Mouse (Mus musculus) midbrain, embryonic 10.5 days (tissue): ENCODE measurements around the gene Itpr2. TPM values are rescaled to one million over a fixed set of nuclear protein-coding genes. Genes with fewer than 3 reads are reported as not detected.

Experiments used
- DNase-seq: peaks from one replicate; pipeline ENCODE4 v3.0.0-alpha.2; 2017; ENCODE audit warnings: low spot score
- H3K27ac ChIP-seq: fragments of 300-500 bp; sonication (generic); replicated peaks from 2 replicates; pipeline ENCODE4 v1.5.1; 2016; ENCODE audit warnings: mild to moderate bottlenecking
- H3K27me3 ChIP-seq: fragments of 300-500 bp; sonication (generic); 2 replicates; pipeline ENCODE4 v1.6.1; 2016; ENCODE audit warnings: low read depth, mild to moderate bottlenecking; ENCODE audit not compliant: poor library complexity, severe bottlenecking
- H3K36me3 ChIP-seq: fragments of 300-500 bp; sonication (generic); 2 replicates; pipeline ENCODE4 v1.6.1; 2016; ENCODE audit warnings: mild to moderate bottlenecking, moderate library complexity
- H3K4me1 ChIP-seq: fragments of 300-500 bp; sonication (generic); 2 replicates; pipeline ENCODE4 v1.6.1; 2016
- H3K4me3 ChIP-seq: fragments of 300-500 bp; sonication (generic); 2 replicates; pipeline ENCODE4 v1.5.1; 2016; ENCODE audit warnings: mild to moderate bottlenecking, moderate library complexity
- H3K9me3 ChIP-seq: fragments of 300-500 bp; sonication (generic); replicated peaks from 2 replicates; pipeline ENCODE4 v1.6.1; 2016; ENCODE audit warnings: mild to moderate bottlenecking
- WGBS: fragments of 180-500 bp; shearing (Covaris S2); methylation state at CpG from one replicate; pipeline ENCODE4 v1.1.7; 2016; 5-methylcytosine and 5-hydroxymethylcytosine counted together
- polyA plus RNA-seq: library from polyadenylated mRNA; unstranded; fragments of >200 nt; fragmentation: Nextera tagmentation; extraction: Ambion mirVana; gene quantifications from 2 replicates; pipeline ENCODE4 v1.2.1, GENCODE M21; 2016

Gene Itpr2
- polyA plus RNA-seq, 1 experiment from 2014 or later = 4.4 TPM

DNA sequence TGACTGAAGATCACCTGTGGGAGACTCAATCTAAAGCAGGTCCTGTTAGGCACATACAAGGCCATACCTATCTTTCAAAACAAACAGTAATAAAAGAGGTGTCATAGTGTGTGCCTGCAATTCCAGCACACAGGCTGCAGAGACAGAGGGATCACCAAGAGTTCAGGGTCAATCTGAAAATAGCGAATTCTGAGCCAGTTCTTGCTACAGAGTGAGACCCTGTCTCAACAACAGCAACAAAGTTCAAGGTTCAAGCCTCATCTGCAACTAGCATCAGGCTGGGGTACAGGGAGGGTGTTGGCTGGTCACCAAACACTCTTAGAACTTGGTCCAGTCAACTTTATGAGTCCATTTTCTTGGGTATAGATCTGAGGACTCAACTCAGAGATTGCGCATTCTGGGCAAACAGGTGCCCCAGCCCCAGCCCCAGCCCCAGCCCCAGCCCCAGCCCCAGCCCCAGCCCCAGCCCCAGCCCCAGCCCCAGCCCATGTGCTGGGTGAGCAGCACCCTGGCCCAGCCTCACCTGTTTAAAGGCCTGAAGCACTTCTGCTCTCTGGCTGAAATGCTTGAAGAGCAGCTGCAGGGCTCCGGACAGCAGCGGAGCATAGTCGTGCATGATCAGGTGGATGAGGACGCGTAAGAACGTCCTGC, 155.4 kb downstream of the Itpr2 start:
- WGBS = 93% methylated on average over 8 of the region's 8 CpGs
- no peak for DNase-seq

DNA sequence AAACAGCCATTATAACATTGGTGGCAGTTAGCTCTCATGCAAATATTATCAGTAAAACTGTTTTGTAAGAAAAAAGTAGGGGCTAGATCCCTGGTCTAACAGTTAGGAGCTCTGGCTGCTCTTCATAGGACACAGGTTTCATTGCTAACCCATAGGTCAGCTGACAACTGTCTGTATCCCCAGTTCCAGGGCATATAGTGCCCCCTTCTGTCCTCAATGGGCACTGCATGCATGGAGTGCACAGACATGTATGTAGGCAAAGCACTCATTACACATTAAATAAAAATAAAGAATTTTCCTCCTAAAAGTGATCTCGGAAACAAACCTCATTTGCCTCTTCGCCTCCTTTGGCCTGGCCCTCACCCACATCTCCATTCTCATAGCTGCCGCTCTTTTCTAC, 157.3 kb downstream of the Itpr2 start:
- Histone ChIP-seq H3K27ac (no peak overlapping the region), H3K27me3 (no peaks in the 10 kb centered on the region), H3K36me3 (no peaks in the 10 kb centered on the region), H3K4me3 (no peak overlapping the region), H3K9me3 (no peaks in the 10 kb centered on the region), H3K4me1 (peaks cover 20% of the 10 kb centered on the region)
- WGBS = 91% methylated on average over 3 of the region's 3 CpGs
- peak; percentile 42 for DNase-seq

More for the DNA sequence above, 155.4 kb downstream of the Itpr2 start:
- Histone ChIP-seq H3K27ac (no peak overlapping the region), H3K9me3 (no peaks in the 10 kb centered on the region), H3K4me3 (no peak overlapping the region), H3K27me3 (no peaks in the 10 kb centered on the region), H3K36me3 (no peaks in the 10 kb centered on the region), H3K4me1 (peaks cover 19% of the 10 kb centered on the region)

DNA sequence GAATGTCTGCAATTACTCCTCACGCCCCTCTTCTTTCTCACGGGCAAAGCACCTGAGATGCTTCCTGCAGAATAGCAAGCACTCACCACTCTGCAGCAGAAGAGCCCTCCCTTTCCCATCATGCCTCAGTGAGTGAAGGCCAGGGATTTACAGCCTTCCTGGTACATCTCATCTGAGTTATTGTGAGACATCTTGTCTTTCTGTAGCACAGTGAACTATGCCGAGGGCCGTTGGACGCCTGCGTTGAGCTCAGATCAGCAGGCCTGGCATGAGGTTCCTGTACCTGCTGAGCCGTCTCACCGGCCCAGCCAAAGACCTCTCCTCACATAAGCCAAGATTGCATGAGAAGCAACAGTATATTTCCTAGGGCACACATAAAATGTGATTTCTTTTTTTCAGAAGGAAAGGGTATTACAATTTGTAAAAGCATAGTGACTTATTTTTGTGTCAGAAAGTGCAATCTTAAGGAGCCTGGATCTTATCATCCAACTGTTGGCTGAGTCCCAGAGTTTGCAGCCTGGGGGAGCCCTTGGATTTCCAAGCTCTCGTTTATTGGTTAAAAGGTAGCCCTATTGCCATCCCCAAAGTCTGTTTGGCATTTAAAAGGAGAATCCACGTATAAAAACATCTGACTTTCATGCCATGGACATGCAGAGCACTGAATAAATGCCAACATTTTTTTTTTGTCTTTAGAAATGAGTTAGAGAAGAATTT, 158.2 kb downstream of the Itpr2 start:
- Histone ChIP-seq H3K27me3 (no peaks in the 10 kb centered on the region), H3K4me3 (no peak overlapping the region), H3K27ac (0 out of 2 replicates have a peak overlapping the region, but pooled peaks have one; percentile 74), H3K4me1 (peaks cover 20% of the 10 kb centered on the region), H3K9me3 (no peaks in the 10 kb centered on the region), H3K36me3 (no peaks in the 10 kb centered on the region)
- DNase-seq = no peak
- 43% methylated on average over 10 of the region's 10 CpGs for WGBS

DNA sequence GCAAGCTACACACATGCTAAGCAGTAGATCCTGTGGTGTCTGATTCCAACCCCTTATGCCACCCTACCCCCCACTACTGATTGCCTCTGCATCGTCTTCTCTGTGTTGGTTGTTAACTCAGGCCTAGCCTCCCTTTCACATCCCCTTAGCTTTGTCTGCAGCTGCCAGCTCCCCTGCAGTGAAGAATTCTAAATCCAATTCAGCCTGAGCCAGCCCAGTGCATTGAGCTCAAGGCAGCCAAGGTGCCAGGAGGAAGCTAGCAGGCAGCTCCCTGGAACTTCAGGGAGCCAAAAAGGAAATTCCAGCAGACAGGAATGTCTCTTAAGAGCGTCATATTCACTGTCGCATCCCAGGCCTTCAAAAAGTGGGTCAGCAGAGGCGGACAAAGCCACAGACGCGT, 159.0 kb downstream of the Itpr2 start:
- 4% methylated on average over 6 of the region's 6 CpGs for WGBS
- Histone ChIP-seq H3K36me3 (no peaks in the 10 kb centered on the region), H3K9me3 (no peaks in the 10 kb centered on the region), H3K4me1 (peaks cover 20% of the 10 kb centered on the region), H3K27me3 (no peaks in the 10 kb centered on the region), H3K4me3 (no peak overlapping the region), H3K27ac (peak overlapping the region; percentile 74)
- DNase-seq = peak; percentile 42

DNA sequence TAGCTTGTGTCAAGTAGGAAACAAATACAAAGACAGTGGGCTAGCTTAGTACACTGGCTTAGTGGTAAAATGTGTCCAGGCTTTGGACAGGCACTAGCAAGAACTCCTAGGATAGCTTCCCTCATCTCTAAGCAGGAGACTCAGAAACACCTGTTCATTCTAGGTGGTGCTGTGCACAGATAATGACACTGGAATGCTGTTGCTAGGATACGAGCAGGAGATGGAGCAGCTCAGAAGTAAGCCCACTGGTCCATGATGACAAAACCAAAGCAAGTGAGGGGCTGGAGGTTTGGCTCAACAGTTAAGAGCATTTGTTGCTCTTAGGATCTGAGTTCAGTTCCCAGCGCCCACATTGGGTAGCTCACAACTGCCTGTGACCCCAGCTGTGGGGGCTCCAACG, 160.1 kb downstream of the Itpr2 start:
- Histone ChIP-seq H3K27ac (no peak overlapping the region), H3K36me3 (no peaks in the 10 kb centered on the region), H3K9me3 (no peaks in the 10 kb centered on the region), H3K4me1 (peaks cover 20% of the 10 kb centered on the region), H3K27me3 (no peaks in the 10 kb centered on the region), H3K4me3 (no peak overlapping the region)
- no peak for DNase-seq
- 74% methylated on average over 3 of the region's 3 CpGs for WGBS

DNA sequence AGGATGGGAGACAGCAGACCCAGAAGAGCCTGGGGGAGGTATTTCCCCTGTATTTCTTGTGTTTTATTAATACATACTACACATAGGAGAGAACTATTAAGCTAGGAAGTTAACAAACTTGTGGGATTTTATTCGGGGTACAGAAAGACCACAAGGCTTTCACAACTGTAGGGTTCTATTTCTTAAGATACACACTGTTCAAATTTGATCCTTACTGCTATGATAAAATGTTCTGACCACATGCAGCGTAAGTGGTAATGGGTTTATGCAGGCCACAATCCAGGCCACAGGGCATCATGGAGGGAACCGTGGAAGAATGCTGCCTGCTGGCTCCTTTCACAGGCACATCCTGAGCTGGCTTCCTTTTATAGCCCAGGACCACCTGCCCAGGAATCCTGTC, 160.6 kb downstream of the Itpr2 start:
- Histone ChIP-seq H3K27me3 (no peaks in the 10 kb centered on the region), H3K27ac (no peak overlapping the region), H3K36me3 (no peaks in the 10 kb centered on the region), H3K9me3 (no peaks in the 10 kb centered on the region), H3K4me3 (no peak overlapping the region), H3K4me1 (peaks cover 20% of the 10 kb centered on the region)
- no peak for DNase-seq
- 86% methylated on average over 3 of the region's 3 CpGs for WGBS

DNA sequence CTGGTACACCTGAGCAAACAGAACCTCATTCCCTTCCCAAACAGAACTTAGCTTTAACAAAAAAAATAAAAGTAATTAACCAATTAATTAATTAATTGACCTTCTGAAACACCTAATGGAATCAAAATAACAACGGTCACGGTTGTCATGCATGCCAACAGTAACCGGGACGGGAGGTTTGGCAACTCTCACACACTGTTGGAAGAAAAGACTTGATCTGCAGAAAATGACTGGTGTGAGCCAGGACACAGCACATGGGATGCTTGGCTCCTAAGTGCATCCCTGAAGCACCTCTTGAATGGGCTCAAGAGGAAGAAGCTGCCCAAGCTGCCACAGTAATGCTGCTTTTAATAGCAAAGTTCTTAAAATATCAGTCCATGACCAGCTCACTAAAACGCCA, 161.1 kb downstream of the Itpr2 start:
- no peak overlapping the region for H3K27ac ChIP-seq
- no peak overlapping the region for H3K4me3 ChIP-seq
- no peaks in the 10 kb centered on the region for H3K27me3 ChIP-seq
- no peak for DNase-seq
- peaks cover 20% of the 10 kb centered on the region for H3K4me1 ChIP-seq
- no peaks in the 10 kb centered on the region for H3K9me3 ChIP-seq
- 85% methylated on average over 5 of the region's 5 CpGs for WGBS
- H3K36me3 ChIP-seq = no peaks in the 10 kb centered on the region

DNA sequence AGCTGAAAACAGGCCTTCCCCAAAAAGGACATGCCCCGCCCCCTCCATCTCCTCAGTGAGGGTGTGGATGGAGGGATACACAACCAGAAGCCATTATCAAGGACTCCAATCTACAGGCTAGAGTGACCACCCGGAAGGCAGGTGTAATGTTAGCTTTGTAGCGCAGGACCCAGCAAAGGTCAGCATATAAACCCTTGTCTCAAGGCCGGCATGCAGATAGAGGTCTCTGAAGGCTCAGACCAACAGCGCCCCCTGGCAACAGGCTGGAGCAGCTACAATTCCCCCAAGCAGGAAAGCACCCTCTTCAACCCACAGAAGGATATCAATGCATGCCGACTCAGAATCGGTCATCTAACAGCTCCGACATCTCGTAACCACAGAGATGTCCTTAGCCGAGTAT, 162.2 kb downstream of the Itpr2 start:
- peaks cover 20% of the 10 kb centered on the region for H3K4me1 ChIP-seq
- H3K4me3 ChIP-seq = no peak overlapping the region
- H3K27ac ChIP-seq = no peak overlapping the region
- no peaks in the 10 kb centered on the region for H3K9me3 ChIP-seq
- 67% methylated on average over 10 of the region's 10 CpGs for WGBS
- no peaks in the 10 kb centered on the region for H3K36me3 ChIP-seq
- H3K27me3 ChIP-seq = no peaks in the 10 kb centered on the region
- DNase-seq = peak; percentile 34

DNA sequence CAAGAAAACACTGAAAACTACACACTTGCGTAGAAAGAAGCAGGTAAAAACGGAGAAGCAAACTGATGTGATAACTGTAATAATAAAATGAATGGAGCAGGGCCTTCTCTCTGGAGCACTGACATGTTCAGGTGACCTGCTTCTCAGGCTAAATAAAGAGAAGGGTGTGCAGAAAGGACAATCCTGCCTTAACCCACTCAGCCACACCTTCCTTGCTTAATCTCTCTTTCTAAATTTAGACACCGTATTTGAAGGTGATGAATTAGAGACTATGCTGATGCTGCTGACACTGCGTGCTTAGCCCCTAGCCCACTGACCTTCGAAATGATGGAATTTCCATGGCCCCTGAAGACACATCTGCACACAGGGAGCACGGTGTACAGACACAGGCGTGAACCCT, 164.8 kb downstream of the Itpr2 start:
- no peaks in the 10 kb centered on the region for H3K36me3 ChIP-seq
- H3K4me3 ChIP-seq = no peak overlapping the region
- DNase-seq = no peak
- no peak overlapping the region for H3K27ac ChIP-seq
- H3K9me3 ChIP-seq = no peaks in the 10 kb centered on the region
- peaks cover 6% of the 10 kb centered on the region; the same call in 1 of the 2 replicates for H3K4me1 ChIP-seq
- no peaks in the 10 kb centered on the region for H3K27me3 ChIP-seq
- 93% methylated on average over 7 of the region's 7 CpGs for WGBS

DNA sequence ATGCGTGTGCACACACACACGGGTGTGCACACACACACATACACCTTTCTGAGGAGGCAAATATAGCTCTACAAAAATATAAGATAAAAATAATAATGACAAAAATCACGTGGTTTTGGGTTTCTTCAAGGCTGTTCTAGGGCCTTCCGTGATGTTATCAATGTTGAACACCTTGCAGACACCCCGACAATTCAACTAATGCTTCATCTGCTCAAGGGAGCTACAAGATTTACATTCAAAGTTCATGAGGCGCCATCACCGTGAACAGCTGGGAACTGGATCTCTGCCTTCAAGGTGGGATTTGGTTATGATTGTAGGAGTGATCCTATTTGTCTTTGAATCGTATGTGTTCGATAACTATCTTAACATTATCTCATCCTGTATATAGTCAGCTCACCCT, 166.8 kb downstream of the Itpr2 start:
- H3K4me1 ChIP-seq = peaks cover 10% of the 10 kb centered on the region
- H3K27me3 ChIP-seq = no peaks in the 10 kb centered on the region
- H3K36me3 ChIP-seq = no peaks in the 10 kb centered on the region
- no peak overlapping the region for H3K27ac ChIP-seq
- no peaks in the 10 kb centered on the region for H3K9me3 ChIP-seq
- DNase-seq = no peak
- 92% methylated on average over 9 of the region's 9 CpGs for WGBS
- no peak overlapping the region for H3K4me3 ChIP-seq

DNA sequence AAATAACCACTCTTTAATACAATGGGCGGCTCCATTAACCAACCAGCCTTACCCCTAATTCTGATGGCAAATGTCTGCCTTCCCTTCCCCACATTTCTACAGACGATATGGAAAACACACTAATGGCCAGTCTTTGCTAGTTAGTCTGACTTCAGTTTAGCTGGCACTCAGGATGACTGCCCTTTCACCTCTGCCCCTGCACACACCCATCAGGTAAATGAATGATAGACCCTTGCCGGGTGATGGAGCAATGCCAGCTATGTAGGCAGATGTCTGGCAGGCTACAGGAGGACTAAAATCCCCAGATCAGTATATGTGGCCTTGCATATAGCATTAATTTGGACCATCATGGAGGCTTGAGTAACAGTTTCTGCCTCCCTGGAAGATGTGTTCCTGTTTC, 168.5 kb downstream of the Itpr2 start:
- no peaks in the 10 kb centered on the region for H3K36me3 ChIP-seq
- no peak overlapping the region for H3K27ac ChIP-seq
- WGBS = 94% methylated on average over 3 of the region's 3 CpGs
- DNase-seq = no peak
- no peak overlapping the region for H3K4me3 ChIP-seq
- peaks cover 10% of the 10 kb centered on the region for H3K4me1 ChIP-seq
- no peaks in the 10 kb centered on the region for H3K27me3 ChIP-seq
- H3K9me3 ChIP-seq = no peaks in the 10 kb centered on the region

DNA sequence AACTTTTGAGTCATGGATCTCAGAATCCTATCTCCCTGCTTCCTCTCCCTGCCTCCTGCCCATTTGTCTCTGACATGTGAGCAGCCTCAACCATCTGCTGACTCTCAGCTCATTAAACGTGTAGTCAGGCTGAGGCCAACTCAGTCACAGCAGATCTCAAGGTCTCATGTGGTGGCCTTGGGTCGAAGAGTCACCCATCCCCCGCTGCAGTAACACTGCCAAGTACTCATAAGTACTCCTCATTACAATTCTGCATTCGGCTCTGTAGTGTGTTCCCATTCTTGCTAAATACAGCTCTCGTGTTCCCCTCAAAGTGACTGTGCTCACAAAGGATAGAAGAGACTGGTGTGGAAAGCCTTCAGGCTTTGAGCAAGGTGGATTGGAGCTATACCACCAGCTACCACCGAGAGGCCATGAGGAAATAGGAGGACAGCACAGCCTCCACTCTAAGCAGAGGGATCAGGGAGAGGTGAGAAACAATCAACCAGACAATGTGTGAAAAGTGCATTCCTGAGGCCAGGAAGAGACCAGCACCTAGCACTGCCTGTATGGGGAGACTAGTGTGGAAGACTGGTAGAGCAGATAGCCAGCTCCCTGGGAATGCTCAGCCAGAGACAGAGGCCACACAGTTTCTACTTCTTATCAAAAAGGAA, 170.9 kb downstream of the Itpr2 start:
- 77% methylated on average over 6 of the region's 6 CpGs for WGBS
- no peaks in the 10 kb centered on the region for H3K27me3 ChIP-seq
- no peaks in the 10 kb centered on the region for H3K36me3 ChIP-seq
- H3K4me3 ChIP-seq = no peak overlapping the region
- no peak overlapping the region for H3K27ac ChIP-seq
- H3K4me1 ChIP-seq = peaks cover 10% of the 10 kb centered on the region
- H3K9me3 ChIP-seq = no peaks in the 10 kb centered on the region
- no peak for DNase-seq

DNA sequence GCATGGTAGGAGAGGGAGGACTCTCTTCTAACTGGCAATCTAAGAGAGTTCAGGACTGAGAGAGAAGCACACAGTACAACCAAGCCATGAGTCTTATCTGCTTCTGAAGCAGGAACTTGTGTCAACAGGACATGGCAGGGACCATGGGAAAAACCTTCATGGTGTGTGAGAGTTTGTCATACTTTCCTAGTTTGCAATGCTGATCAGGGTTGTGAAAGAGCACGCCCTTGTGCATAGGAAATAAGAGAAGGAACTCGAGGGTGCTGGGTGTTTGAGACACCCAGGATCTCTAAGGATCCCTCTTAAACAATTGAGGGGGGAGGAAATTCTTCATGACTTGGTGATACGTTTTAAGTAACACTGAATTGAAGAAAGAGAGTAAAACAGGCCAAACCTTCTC, 172.9 kb downstream of the Itpr2 start:
- Histone ChIP-seq H3K27me3 (no peaks in the 10 kb centered on the region), H3K27ac (no peak overlapping the region), H3K36me3 (no peaks in the 10 kb centered on the region), H3K4me1 (peaks cover 10% of the 10 kb centered on the region), H3K9me3 (no peaks in the 10 kb centered on the region), H3K4me3 (no peak overlapping the region)
- no peak for DNase-seq
- WGBS = 85% methylated on average over 3 of the region's 3 CpGs
